Comparison of ENCODE assay signal across 26 mouse cellular contexts in the genomic region with DNA sequence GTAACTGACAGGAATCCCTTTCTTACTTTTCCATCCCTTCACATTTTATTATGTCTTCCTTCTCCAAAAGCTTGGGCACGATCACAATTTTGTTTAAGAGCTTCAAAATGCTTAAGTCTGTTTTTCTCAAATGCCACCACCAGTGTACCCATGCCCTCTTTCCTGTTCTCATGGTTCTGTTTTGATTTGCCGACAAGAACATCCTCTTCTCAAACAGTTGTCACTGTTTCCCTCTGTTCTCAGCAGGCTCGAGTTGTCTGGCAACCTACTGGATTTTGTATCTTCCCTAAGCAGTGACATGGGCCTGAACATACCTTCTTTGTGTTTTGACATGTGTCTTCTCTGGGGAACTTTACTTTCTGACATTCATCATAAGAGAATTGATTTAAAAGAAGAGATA.
DNase-seq lines count a peak whose midpoint lies in the region; TF ChIP-seq lines count a peak whose summit lies in the region.
"Had no signal": no experiment of that assay in that cellular context is flagged by ENCODE, and none has a peak within 500 bp of the region (broad histone marks: within the 10 kb centered on the region; RNA-seq: fewer than 3 reads in every experiment).

No protein-coding gene starts in this region.

- no peaks in the 10 kb centered on the region for H3K4me1 ChIP-seq in heart, embryonic 10.5 days
- H3K4me1 ChIP-seq: embryonic facial prominence, embryonic 13.5 days; embryonic facial prominence, embryonic 15.5 days; forebrain, embryonic 12.5 days; forebrain, embryonic 15.5 days had no signal

- no peaks in the 10 kb centered on the region for H3K36me3 ChIP-seq in heart, embryonic 10.5 days
- H3K36me3 ChIP-seq: embryonic facial prominence, embryonic 13.5 days; embryonic facial prominence, embryonic 15.5 days; forebrain, embryonic 10.5 days; forebrain, embryonic 12.5 days; forebrain, embryonic 15.5 days; G1E had no signal

- H3K27me3 ChIP-seq in heart, embryonic 10.5 days (ENCODE audit: insufficient read depth, poor library complexity, severe bottlenecking) = no peaks in the 10 kb centered on the region
- H3K27me3 ChIP-seq: CH12.LX; embryonic facial prominence, embryonic 13.5 days; embryonic facial prominence, embryonic 15.5 days; forebrain, embryonic 12.5 days; forebrain, embryonic 15.5 days had no signal

- peak; percentile 28 for DNase-seq in layer of hippocampus, adult 11-12 months (ENCODE audit: low spot score)
- no peak for DNase-seq in layer of hippocampus, postnatal 10 days (ENCODE audit: low spot score in 2 of 2)
- peak in 1 of 2 experiments; percentile 55 for DNase-seq in layer of hippocampus, adult 2 months (ENCODE audit: low spot score in 2 of 2)
- DNase-seq in layer of hippocampus, adult 9-10 months (ENCODE audit: low spot score) = no peak
- DNase-seq in layer of hippocampus, adult 9-11 months = peak; percentile 52
- DNase-seq in heart, embryonic 10.5 days (ENCODE audit: low spot score) = no peak
- DNase-seq in spleen, postnatal 4 days (ENCODE audit: low spot score in 2 of 2) = no peak
- DNase-seq: adrenal gland, adult 8-10 months; adrenal gland, postnatal 14 days; adrenal gland, postnatal 36 days; B cell, adult 2 months; cerebellum, adult 11 months; cerebellum, adult 18-20 months; cerebellum, adult 8-10 months; cerebellum, adult 9-11 months; cerebellum, postnatal 14 days; cerebellum, postnatal 36 days; embryo, embryonic 11 days had no signal

- peak overlapping the region; percentile 78 for H3K27ac ChIP-seq in layer of hippocampus, adult 2 months
- no peak overlapping the region for H3K27ac ChIP-seq in heart, embryonic 10.5 days
- H3K27ac ChIP-seq: embryonic facial prominence, embryonic 13.5 days; embryonic facial prominence, embryonic 15.5 days; forebrain, embryonic 10.5 days; forebrain, embryonic 12.5 days; forebrain, embryonic 15.5 days had no signal

- H3K4me3 ChIP-seq in layer of hippocampus, adult 2 months = no peak overlapping the region
- H3K4me3 ChIP-seq in heart, embryonic 10.5 days = no peak overlapping the region
- H3K4me3 ChIP-seq: embryonic facial prominence, embryonic 13.5 days; embryonic facial prominence, embryonic 15.5 days; erythroblast, embryonic 14.5 days; forebrain, embryonic 10.5 days; forebrain, embryonic 12.5 days; forebrain, embryonic 15.5 days had no signal

- no peak for TF ChIP-seq CTCF in layer of hippocampus, adult 2 months (conservative IDR thresholded peaks at IDR 0.05)

- WGBS in heart, embryonic 10.5 days = 67% methylated on average over 3 of the region's 3 CpGs

- no peaks in the 10 kb centered on the region for H3K9me3 ChIP-seq in heart, embryonic 10.5 days
- H3K9me3 ChIP-seq: embryonic facial prominence, embryonic 13.5 days; embryonic facial prominence, embryonic 15.5 days; forebrain, embryonic 10.5 days; forebrain, embryonic 12.5 days; forebrain, embryonic 15.5 days had no signal

Comparison
In these comparisons a context has a peak if more than half of its experiments do, and no peak if none do; other contexts are left out.
1. DNase-seq: peak in layer of hippocampus, adult 11-12 months (single experiment) and layer of hippocampus, adult 9-11 months (single experiment); none in layer of hippocampus, postnatal 10 days (0 of 2), layer of hippocampus, adult 9-10 months (single experiment), heart, embryonic 10.5 days (single experiment) and spleen, postnatal 4 days (0 of 2).